Mouse (Mus musculus): ENCODE data around the gene Tmem82.
"Not testable (repeated sequence)": the region's sequence is repeated elsewhere in the genome, so short reads cannot be mapped to it uniquely, and the experiment has no call there.

Gene Tmem82

GRCm38 (mm10) chr4:141574789-141575702 lies 43.4 kb downstream of the Tmem82 start:
- peak; percentile 74 for DNase-seq

GRCm38 (mm10) chr4:141573359-141573966 lies 45.0 kb downstream of the Tmem82 start:
- DNase-seq = no peak

GRCm38 (mm10) chr4:141572668-141573358 lies 45.6 kb downstream of the Tmem82 start:
- no peak for DNase-seq

GRCm38 (mm10) chr4:141571934-141572333 lies 46.5 kb downstream of the Tmem82 start:
- DNase-seq = no peak

- no peak for DNase-seq
Measured at GRCm38 (mm10) chr4:141571337-141571739, 47.1 kb downstream of the Tmem82 start.

GRCm38 (mm10) chr4:141570821-141571220 lies 47.6 kb downstream of the Tmem82 start:
- no peak for DNase-seq

- no peak for DNase-seq
Measured at GRCm38 (mm10) chr4:141570004-141570403, 48.4 kb downstream of the Tmem82 start.

GRCm38 (mm10) chr4:141568966-141569365 lies 49.5 kb downstream of the Tmem82 start:
- no peak for DNase-seq

- not testable (repeated sequence) for DNase-seq
Measured at GRCm38 (mm10) chr4:141567174-141567573, 51.3 kb downstream of the Tmem82 start.

GRCm38 (mm10) chr4:141566187-141566586 lies 52.2 kb downstream of the Tmem82 start:
- no peak for DNase-seq

GRCm38 (mm10) chr4:141565325-141565724 lies 53.1 kb downstream of the Tmem82 start:
- DNase-seq = no peak

GRCm38 (mm10) chr4:141564660-141565059 lies 53.8 kb downstream of the Tmem82 start:
- DNase-seq = no peak

GRCm38 (mm10) chr4:141564209-141564608 lies 54.2 kb downstream of the Tmem82 start:
- DNase-seq = no peak
